Mouse (Mus musculus) adrenal gland, postnatal 4 days (tissue): Measurements from ENCODE around the gene Lgsn. TPM values are rescaled to one million over a fixed set of nuclear protein-coding genes. Genes with fewer than 3 reads are reported as not detected.

Experiments used
- DNase-seq, 2 experiments: peaks; one replicate each; pipeline ENCODE4 v3.0.0; 2021 to 2022; ENCODE audit warnings: low spot score in 2 of 2, mixed read lengths in 2 of 2
- total RNA-seq, 2 experiments: library from RNA; stranded (reverse); gene quantifications; 2 replicates each; pipeline ENCODE4 v1.2.3; 2021

The Lgsn gene
- total RNA-seq, 2 experiments from 2014 or later, result not detected

DNA sequence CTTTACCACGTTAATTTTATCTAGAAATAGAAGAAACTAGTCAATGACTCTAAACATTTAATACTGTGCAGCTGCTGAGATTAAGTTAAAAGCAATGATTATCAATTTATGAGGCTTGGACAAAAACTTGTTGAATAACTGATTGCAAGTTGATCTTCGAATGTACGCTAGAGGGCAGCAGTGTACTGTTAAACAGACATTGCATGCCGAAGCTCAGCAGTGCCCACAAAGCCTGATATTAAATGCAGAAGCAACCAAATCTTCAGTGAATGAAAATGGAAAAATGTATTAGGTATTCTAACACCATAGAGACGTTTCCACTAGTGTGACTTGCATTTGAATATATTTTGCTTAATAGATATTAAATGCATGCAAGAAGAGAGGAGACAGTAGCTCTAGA is 33.9 kb downstream of the Lgsn start:
- no peak for DNase-seq

DNA sequence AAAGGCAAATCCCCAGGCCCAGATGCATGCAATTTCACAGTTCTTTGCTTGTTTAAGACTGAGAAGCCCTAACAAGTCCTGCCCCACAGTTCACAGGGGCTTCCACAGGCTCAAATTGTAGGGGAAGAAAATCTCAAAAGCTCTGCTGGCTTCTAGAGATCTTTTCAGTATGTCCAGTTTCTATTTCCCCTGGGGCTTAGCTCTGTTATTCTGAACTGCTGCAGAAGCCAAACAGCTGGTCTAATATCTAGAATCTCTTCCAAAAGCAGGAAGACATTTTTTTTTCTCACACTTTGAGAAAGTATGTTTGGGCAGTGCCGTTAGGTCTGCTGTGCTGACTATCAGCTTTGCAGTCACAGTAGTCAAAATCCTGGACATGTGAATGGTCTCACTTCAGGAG is 38.6 kb downstream of the Lgsn start:
- DNase-seq, result no peak

- no peak for DNase-seq
These were observed 44.5 kb downstream of the Lgsn start for GRCm38 (mm10) chr1:31220599-31221250.

DNA sequence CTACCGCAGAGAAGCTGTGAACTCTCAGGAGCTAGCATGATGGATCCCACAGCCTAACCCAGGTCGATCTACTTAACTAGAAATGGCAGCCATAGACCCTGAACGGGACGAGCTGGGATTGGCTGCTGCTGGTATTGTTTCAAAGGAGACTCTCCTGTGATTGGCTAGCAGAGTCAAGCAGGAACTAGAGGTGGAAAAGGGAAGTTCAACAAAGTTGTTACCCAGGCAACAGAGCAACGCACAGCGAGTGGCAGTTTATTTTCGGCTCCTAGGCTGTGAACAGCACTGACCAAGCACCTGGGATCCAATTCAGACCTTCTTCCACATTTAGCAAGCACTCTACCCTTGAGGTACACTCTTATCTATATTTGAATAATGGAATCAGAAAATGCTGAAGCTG is 46.4 kb downstream of the Lgsn start, which contains the start of the genes 4931428L18Rik and Pih1d3:
Gene 4931428L18Rik (minus strand): TSS at position 121 of the 400 bp plus-strand sequence.
Gene Pih1d3 (plus strand): TSS at position 275 of the 400 bp plus-strand sequence.
- DNase-seq, result no peak

- DNase-seq, result no peak
These were observed 57.3 kb downstream of the Lgsn start for GRCm38 (mm10) chr1:31233319-31234036.

Other genes starting within 250 kb of the Lgsn start
- gene AC153137.1, start 198.4 kb upstream of the Lgsn start, total RNA-seq, result not detected
- not detected for gene 4931428L18Rik, start 46.3 kb downstream of the Lgsn start, total RNA-seq
- not detected for gene Pih1d3, start 46.4 kb downstream of the Lgsn start, total RNA-seq